Mouse (Mus musculus): ENCODE measurements at regions not wholly inside any gene's neighbourhood (a gene's known extent, or its start where the extent isn't known, plus 50 kb on each side); places are given as distances from the start of the nearest gene placed in this dataset.

- intact Hi-C loops (cut with DNase I) = no loop called here
- DNase-seq (ENCODE audit: extremely low spot score in 1 of 2, low spot score in 2 of 2) = no peak
These were observed 624.6 kb downstream of the Inhba start for GRCm38 (mm10) chr13:16636251-16636650.

DNA sequence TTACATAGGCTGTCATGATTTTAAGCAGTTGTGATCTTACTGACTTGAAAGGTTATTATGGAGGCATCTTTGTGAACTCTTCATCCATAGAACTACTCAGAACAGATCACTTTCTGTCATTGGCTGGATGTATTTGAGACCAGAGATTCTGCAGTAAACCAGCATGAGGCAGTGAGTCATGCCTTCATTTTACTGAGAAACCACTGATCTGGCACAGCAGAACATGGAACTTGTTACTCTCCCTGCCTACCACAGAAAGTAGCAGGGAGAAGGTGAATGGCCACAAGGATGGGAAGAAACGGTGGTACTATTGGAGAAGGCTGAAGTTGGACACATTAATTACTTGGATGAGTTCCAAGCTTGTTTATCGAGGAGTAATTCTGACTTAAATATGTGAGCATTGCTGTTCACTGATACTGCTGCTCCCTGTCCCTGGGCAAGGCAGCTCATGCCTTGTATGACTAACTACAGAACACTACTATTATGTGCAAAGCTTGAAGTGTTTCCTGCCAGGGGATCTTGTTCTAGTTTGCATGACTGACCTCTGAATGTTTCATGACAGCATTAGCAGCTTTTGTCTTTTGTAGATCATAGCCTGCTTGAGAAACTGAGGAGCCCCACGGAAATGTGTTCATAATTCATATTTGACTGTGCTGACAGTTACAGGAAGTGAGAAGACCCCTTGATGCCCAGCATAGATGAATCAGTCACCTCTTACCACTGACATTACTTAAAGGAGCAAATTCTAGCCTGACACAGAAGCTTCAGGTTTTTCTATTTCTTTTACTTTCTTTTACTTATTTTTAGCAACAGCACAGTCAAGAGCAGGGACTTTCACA lies 630.2 kb downstream of the Inhba start:
- DNase-seq (ENCODE audit: extremely low spot score in 1 of 2, low spot score in 2 of 2) = no peak
- intact Hi-C loops (cut with DNase I) = loop anchor here (10.0 kb wide), 1 partner anchor 627 kb away; the partner anchor contains the start of gene Inhba

- intact Hi-C loops (cut with DNase I) = loop anchor here (10.0 kb wide), 1 partner anchor 628 kb away; the partner anchor contains the start of gene Inhba
These were observed 630.9 kb downstream of the Inhba start for GRCm38 (mm10) chr13:16642450-16642994.

DNA sequence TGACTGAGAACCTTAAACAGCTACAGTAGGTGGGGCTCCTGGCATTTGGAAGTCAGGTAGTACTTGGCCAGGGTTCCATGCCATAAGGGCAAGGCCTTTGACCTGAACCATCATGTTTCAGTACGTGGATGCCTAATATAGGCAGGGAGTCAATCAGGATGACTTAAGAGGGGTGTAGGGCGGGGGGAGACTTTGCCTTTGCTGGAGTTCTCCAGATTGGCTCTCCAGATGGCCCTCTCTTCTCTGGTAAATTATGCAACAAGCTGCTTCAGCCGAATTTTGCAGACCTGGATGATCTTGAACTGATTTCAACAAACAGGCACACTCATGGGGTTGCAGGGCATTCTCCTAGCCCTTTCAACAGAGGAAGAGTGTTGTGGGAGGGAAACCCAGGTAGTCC lies 633.7 kb downstream of the Inhba start:
- intact Hi-C loops (cut with DNase I) = loop anchor here (10.0 kb wide), 1 partner anchor 631 kb away; the partner anchor contains the start of gene Inhba
- no peak for DNase-seq (ENCODE audit: extremely low spot score in 1 of 2, low spot score in 2 of 2)

More at GRCm38 (mm10) chr13:16642450-16642994, 630.9 kb downstream of the Inhba start:
- peak in 1 of 2 experiments; percentile 27 for DNase-seq (ENCODE audit: extremely low spot score in 1 of 2, low spot score in 2 of 2)

DNA sequence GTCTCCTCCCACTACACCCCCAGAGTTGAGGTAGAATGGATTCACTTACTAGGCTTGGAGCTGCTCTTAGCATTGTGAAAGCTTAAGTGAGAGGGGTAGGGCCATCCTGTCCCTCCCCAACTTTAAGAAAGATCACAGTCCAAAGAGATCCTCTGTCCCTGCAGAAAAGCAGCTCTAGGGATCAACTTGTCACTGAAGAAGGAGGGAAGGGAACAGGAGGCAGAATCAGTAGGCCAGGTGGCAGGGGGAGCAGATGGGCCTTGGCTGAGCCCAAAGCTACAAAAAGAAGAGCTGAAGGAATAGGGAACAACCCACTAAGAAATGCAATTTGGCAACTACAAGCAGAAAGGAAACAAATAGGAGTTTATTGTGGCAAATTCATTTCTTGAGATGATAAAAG lies 634.4 kb downstream of the Inhba start:
- intact Hi-C loops (cut with DNase I) = loop anchor here (10.0 kb wide), 1 partner anchor 631 kb away; the partner anchor contains the start of gene Inhba
- DNase-seq (ENCODE audit: extremely low spot score in 1 of 2, low spot score in 2 of 2) = no peak

DNA sequence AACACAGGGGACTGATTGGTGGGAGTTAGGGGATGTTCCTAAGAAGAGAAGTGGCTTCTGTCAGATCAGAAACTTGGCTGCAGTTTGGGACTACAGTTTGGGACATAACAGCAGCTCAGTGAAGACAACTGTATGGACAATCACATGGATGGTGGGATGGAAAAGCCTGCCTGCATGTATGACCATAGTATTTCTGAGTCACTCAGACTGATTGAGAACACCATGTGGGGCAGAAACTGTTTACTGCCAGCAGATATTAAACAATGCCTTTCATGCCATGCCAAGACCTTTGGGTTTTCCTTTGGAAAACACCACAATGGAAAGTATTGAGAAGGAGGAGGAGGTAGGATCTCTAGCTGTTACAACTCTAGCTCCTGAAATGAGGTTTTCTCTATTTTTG lies 635.0 kb downstream of the Inhba start:
- intact Hi-C loops (cut with DNase I) = loop anchor here (10.0 kb wide), 1 partner anchor 632 kb away; the partner anchor contains the start of gene Inhba
- no peak for DNase-seq (ENCODE audit: extremely low spot score in 1 of 2, low spot score in 2 of 2)

DNA sequence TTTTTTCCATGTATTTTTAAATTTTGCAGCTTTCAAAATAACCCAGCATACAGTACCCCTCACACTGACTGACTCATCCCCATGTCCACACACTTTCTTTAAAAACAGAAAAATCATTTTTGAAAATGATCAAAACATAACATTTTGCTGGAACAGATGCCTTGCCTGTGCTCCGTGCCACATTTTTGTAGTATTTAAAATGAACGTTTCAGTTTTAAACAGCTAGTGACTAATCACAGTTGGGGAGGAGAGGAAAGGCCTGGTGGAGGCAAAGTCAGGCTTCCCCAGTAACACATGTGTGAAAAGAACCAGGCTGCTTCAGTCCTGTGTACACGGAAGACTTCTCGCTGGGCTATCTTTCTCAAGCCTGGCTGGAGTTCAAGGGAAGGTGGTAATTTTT lies 644.5 kb downstream of the Inhba start:
- no peak for DNase-seq (ENCODE audit: extremely low spot score in 1 of 2, low spot score in 2 of 2)
- intact Hi-C loops (cut with DNase I) = no loop called here

DNA sequence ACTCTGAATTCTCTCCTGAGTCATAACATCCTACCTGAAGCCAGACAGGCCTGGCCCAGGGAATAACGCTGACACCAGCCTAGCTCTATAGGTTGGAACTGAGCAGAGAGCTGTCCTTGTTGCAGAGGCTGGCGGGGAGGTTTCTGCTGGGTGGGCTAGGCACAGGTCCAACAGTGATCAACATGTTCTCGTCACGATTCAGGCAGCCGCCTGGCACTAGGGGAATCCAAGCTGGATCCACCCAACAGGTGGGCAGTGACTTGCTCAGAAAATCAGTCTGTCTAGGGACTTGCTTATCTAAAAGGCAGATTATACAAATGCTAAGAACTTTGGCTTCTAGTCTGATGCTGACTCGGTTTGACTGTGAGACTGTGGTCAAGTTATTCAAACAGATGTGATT lies 648.2 kb downstream of the Inhba start:
- DNase-seq (ENCODE audit: extremely low spot score in 1 of 2, low spot score in 2 of 2) = peak in 1 of 2 experiments; percentile 45
- intact Hi-C loops (cut with DNase I) = no loop called here

- DNase-seq (ENCODE audit: extremely low spot score in 1 of 2, low spot score in 2 of 2) = no peak
- intact Hi-C loops (cut with DNase I) = no loop called here
These were observed 657.0 kb downstream of the Inhba start for GRCm38 (mm10) chr13:16668652-16669051.

- no peak for DNase-seq (ENCODE audit: extremely low spot score in 1 of 2, low spot score in 2 of 2)
- intact Hi-C loops (cut with DNase I) = no loop called here
These were observed 657.6 kb downstream of the Inhba start for GRCm38 (mm10) chr13:16669281-16669680.

DNA sequence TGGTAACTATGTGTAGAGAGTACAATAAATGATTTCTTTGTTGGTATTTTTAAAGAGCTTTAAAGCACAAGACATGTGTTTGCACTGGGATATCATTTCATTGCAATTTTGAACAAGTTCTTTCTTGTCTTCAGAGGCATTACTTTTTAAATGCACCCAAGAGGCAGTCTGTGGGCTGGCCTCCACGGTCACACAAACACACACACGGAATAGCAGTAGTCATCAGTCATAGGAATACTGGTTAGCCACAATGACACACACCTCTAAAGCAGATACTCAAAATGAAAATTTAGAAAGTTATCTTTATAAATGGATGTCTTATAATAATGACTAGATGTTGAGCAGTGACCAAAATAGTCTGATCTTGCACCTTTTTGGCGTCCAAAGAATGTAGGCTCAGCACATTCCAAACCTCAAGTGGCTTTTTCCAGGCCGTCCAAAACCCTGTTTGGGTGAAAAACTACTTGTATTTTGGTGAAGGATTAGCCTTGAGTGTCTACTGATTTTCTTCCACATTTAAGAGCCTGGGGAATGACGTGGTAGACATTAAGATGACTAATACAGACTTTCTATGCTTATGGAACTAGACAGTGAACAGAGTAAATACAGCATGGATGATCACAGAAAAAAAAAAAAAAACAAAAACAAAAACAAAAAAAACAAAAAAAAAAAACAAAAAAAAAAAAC lies 658.5 kb downstream of the Inhba start:
- DNase-seq (ENCODE audit: extremely low spot score in 1 of 2, low spot score in 2 of 2) = no peak

DNA sequence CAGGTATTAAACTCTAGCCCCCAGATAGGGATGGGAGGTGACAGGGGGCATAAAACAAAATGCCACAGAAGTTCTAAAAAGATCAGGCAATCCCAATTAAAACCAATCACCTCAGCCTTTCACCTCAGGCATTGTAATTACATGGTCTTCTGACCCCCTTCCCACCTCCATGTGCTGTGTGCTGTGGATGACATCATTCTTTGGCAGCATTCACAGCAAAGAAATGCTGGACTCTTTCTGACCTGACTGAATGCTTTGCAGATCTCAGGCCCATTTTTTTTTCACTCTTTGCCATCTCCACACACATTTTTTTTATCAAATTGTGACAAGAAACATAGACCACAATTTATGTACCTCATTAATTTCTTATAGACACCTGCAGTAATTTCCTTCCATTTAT lies 659.1 kb downstream of the Inhba start:
- DNase-seq (ENCODE audit: extremely low spot score in 1 of 2, low spot score in 2 of 2) = no peak
- intact Hi-C loops (cut with DNase I) = no loop called here

More for the DNA sequence above, 658.5 kb downstream of the Inhba start:
- intact Hi-C loops (cut with DNase I) = no loop called here

GRCm38 (mm10) chr13:16676873-16677272 lies 665.2 kb downstream of the Inhba start:
- intact Hi-C loops (cut with DNase I) = no loop called here
- DNase-seq (ENCODE audit: extremely low spot score in 1 of 2, low spot score in 2 of 2) = no peak

DNA sequence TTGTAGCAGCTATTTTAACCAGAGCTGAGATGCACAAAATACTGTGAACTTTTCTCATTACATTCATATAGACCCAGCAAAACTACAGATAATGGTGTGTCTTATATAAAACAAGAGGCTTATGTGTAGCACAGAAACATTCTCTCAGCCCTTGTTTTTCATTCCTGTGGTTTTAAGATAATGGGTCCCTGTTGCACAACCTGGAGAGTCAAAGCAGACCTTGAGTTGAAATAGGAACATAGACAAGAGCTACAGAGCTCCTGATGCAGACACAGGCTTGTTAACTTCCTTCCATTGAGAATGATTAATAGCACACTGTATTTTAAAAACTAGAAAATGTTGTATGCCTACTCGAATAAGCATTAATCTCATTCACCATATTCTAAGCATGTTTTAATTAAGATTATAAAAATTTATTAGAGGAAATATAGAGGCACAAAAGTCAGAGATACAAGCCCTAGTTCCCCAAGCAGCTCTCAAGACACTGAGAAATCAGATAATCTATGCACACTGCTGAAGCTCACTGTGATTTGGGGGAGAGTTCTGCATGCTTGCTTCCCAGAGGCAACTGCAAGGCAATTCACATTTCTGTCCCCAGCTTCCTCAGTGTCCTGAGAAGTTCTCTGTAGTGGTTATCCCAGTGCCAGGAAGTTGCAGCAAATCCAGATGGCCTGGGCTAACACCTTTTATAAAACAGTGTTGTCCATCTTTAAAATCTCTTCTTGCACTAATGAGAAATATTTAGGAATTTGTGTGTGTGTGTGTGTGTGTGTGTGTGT lies 666.8 kb downstream of the Inhba start:
- intact Hi-C loops (cut with DNase I) = no loop called here
- no peak for DNase-seq (ENCODE audit: extremely low spot score in 1 of 2, low spot score in 2 of 2)

GRCm38 (mm10) chr13:16694201-16694600 lies 682.5 kb downstream of the Inhba start:
- intact Hi-C loops (cut with DNase I) = no loop called here
- no peak for DNase-seq (ENCODE audit: extremely low spot score in 1 of 2, low spot score in 2 of 2)

DNA sequence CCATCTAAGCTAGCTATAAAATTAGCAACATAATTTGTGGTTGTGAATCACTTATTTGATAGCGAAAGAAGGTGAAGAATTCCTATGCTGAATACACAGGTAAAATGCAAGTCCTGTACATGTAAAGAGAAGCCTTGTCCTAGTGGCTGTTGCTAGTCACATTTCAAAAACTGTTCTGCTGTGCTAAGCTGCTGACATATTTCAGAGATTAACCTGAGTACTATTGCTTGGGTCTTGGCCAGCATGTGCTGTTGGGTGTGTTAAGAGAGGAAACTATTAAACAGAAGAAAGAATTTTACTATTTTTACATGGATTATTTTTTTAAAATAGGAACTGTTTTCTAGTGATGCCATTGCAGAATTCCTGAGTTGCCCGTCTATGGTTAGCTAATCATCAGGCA lies 689.3 kb downstream of the Inhba start:
- no peak for DNase-seq (ENCODE audit: extremely low spot score in 1 of 2, low spot score in 2 of 2)
- intact Hi-C loops (cut with DNase I) = no loop called here

DNA sequence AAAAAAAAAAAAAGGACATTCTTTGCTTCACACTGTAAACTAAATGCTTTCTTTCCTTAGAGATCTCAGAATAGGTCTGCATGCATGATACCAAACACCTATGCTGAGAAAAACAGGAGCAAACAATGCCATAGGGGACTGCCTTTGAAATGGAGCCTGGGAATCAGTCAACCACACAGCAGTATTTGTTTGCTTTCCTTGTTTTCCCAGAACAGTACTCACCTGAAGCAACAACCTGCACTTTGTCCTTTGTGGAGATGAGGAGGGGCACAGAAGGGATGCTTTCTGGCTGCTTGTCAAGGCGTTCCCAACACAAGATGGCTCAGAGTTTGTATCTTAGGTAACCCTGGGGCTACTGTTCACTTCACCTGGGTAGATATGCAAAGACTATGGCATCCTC lies 690.5 kb downstream of the Inhba start:
- DNase-seq (ENCODE audit: extremely low spot score in 1 of 2, low spot score in 2 of 2) = no peak
- intact Hi-C loops (cut with DNase I) = no loop called here

- no peak for DNase-seq (ENCODE audit: extremely low spot score in 1 of 2, low spot score in 2 of 2)
- intact Hi-C loops (cut with DNase I) = no loop called here
These were observed 693.8 kb downstream of the Inhba start for GRCm38 (mm10) chr13:16705217-16706104.

All from left cerebral cortex, postnatal 10 days (tissue).